Mouse (Mus musculus) E14TG2a.4 (cell line): ENCODE measurements at regions not wholly inside any gene's neighbourhood (a gene's known extent, or its start where the extent isn't known, plus 50 kb on each side); places are given as distances from the start of the nearest gene placed in this dataset.

Source experiments
- H3K27me3 ChIP-seq: 2 replicates; pipeline ENCODE4 v1.6.1; 2014; ENCODE audit warnings: low read length, control low read depth; ENCODE audit not compliant: insufficient read depth
- H3K36me3 ChIP-seq: 2 replicates; pipeline ENCODE4 v1.6.1; 2014; ENCODE audit warnings: low read length, control low read depth; ENCODE audit not compliant: insufficient read depth
- H3K4me1 ChIP-seq: replicated peaks from 2 replicates; pipeline ENCODE4 v1.6.1; 2014; ENCODE audit warnings: low read depth, low read length, control low read depth
- H3K4me3 ChIP-seq: replicated peaks from 2 replicates; pipeline ENCODE4 v1.5.1; 2014; ENCODE audit warnings: mild to moderate bottlenecking, low read length
- H3K9me3 ChIP-seq: 2 replicates; pipeline ENCODE4 v1.6.1; 2014; ENCODE audit warnings: low read length, control low read depth
- CTCF ChIP-seq: conservative IDR thresholded peaks from 2 replicates; pipeline ENCODE4 v1.5.1; 2014; ENCODE audit warnings: low read length
- NANOG ChIP-seq: IDR thresholded peaks from 2 replicates; pipeline ENCODE4 v1.6.1; 2014; ENCODE audit warnings: borderline replicate concordance, low read length, mixed read lengths
- POU5F1 ChIP-seq: IDR thresholded peaks from 2 replicates; pipeline ENCODE4 v1.6.1; 2014; ENCODE audit warnings: low read length, borderline replicate concordance

- no peaks in the 10 kb centered on the region for H3K36me3 ChIP-seq
- no peaks in the 10 kb centered on the region for H3K4me1 ChIP-seq
- no peaks in the 10 kb centered on the region for H3K9me3 ChIP-seq
- H3K4me3 ChIP-seq: no peak overlapping the region
- TF ChIP-seq POU5F1 (no peak), CTCF (no peak)
- H3K27me3 ChIP-seq: no peaks in the 10 kb centered on the region
Measured at GRCm38 (mm10) chr12:39934877-39935276, 102.9 kb downstream of the Arl4a start.

- no peak overlapping the region for H3K4me3 ChIP-seq
- TF ChIP-seq CTCF (no peak), POU5F1 (no peak), NANOG (no peak)
- H3K27me3 ChIP-seq: no peaks in the 10 kb centered on the region
- no peaks in the 10 kb centered on the region for H3K36me3 ChIP-seq
- H3K4me1 ChIP-seq: no peaks in the 10 kb centered on the region
- no peaks in the 10 kb centered on the region for H3K9me3 ChIP-seq
Measured at GRCm38 (mm10) chr12:39931251-39931650, 106.6 kb downstream of the Arl4a start.

- Histone ChIP-seq H3K4me1 (no peaks in the 10 kb centered on the region), H3K9me3 (no peaks in the 10 kb centered on the region), H3K4me3 (no peak overlapping the region), H3K27me3 (no peaks in the 10 kb centered on the region), H3K36me3 (no peaks in the 10 kb centered on the region)
- TF ChIP-seq CTCF (no peak), POU5F1 (no peak)
Measured at GRCm38 (mm10) chr12:39927902-39928301, 109.9 kb downstream of the Arl4a start.

GRCm38 (mm10) chr12:39927014-39927413 lies 110.8 kb downstream of the Arl4a start:
- H3K4me3 ChIP-seq: no peak overlapping the region
- peaks cover 2% of the 10 kb centered on the region; the same call in 1 of the 2 replicates for H3K4me1 ChIP-seq
- no peaks in the 10 kb centered on the region for H3K36me3 ChIP-seq
- TF ChIP-seq CTCF (no peak), NANOG (no peak), POU5F1 (no peak)
- H3K27me3 ChIP-seq: no peaks in the 10 kb centered on the region
- H3K9me3 ChIP-seq: no peaks in the 10 kb centered on the region

- Histone ChIP-seq H3K9me3 (no peaks in the 10 kb centered on the region), H3K4me1 (peaks cover 4% of the 10 kb centered on the region; the same call in 1 of the 2 replicates), H3K27me3 (no peaks in the 10 kb centered on the region), H3K36me3 (no peaks in the 10 kb centered on the region), H3K4me3 (no peak overlapping the region)
- TF ChIP-seq POU5F1 (no peak), CTCF (no peak), NANOG (no peak)
Measured at GRCm38 (mm10) chr12:39921481-39921880, 116.3 kb downstream of the Arl4a start.

GRCm38 (mm10) chr12:39920466-39920913 lies 117.3 kb downstream of the Arl4a start:
- Histone ChIP-seq H3K27me3 (no peaks in the 10 kb centered on the region), H3K4me3 (no peak overlapping the region), H3K9me3 (no peaks in the 10 kb centered on the region), H3K4me1 (peaks cover 4% of the 10 kb centered on the region; the same call in 1 of the 2 replicates), H3K36me3 (no peaks in the 10 kb centered on the region)
- TF ChIP-seq POU5F1 (no peak), CTCF (no peak), NANOG (no peak)

GRCm38 (mm10) chr12:39919909-39920308 lies 117.9 kb downstream of the Arl4a start:
- Histone ChIP-seq H3K36me3 (no peaks in the 10 kb centered on the region), H3K4me1 (peaks cover 4% of the 10 kb centered on the region; the same call in 1 of the 2 replicates), H3K9me3 (no peaks in the 10 kb centered on the region), H3K27me3 (no peaks in the 10 kb centered on the region), H3K4me3 (no peak overlapping the region)
- no peak for TF ChIP-seq POU5F1
- TF ChIP-seq NANOG: no peak
- no peak for TF ChIP-seq CTCF

GRCm38 (mm10) chr12:39888493-39888892 lies 149.3 kb downstream of the Arl4a start:
- Histone ChIP-seq H3K27me3 (no peaks in the 10 kb centered on the region), H3K36me3 (no peaks in the 10 kb centered on the region), H3K4me3 (peak overlapping the region; percentile 24), H3K9me3 (no peaks in the 10 kb centered on the region; the same call in 1 of the 2 replicates), H3K4me1 (peaks cover 46% of the 10 kb centered on the region)
- TF ChIP-seq POU5F1 (0 out of 2 replicates have a peak, but pooled peaks have one; percentile 18), NANOG (peak; percentile 95), CTCF (no peak)

GRCm38 (mm10) chr12:39885366-39885765 lies 152.5 kb downstream of the Arl4a start:
- H3K9me3 ChIP-seq: no peaks in the 10 kb centered on the region
- H3K36me3 ChIP-seq: no peaks in the 10 kb centered on the region
- H3K27me3 ChIP-seq: no peaks in the 10 kb centered on the region
- peaks cover 49% of the 10 kb centered on the region for H3K4me1 ChIP-seq
- no peak overlapping the region for H3K4me3 ChIP-seq
- TF ChIP-seq NANOG: no peak
- no peak for TF ChIP-seq CTCF
- no peak for TF ChIP-seq POU5F1
